Mouse (Mus musculus) layer of hippocampus, postnatal 10 days (tissue): ENCODE results near the gene Cnbp. TPM values are rescaled to one million over a fixed set of nuclear protein-coding genes. Genes with fewer than 3 reads are reported as not detected.

Source experiments
- DNase-seq, 2 experiments: peaks; one replicate each; pipeline ENCODE4 v3.0.0; 2021; ENCODE audit warnings: low spot score in 2 of 2
- total RNA-seq, 2 experiments: library from RNA; stranded (reverse); gene quantifications; 2 replicates each; pipeline ENCODE4 v1.2.3; 2021

The Cnbp gene
- total RNA-seq, 2 experiments from 2014 or later, result 248 to 265 TPM

DNA sequence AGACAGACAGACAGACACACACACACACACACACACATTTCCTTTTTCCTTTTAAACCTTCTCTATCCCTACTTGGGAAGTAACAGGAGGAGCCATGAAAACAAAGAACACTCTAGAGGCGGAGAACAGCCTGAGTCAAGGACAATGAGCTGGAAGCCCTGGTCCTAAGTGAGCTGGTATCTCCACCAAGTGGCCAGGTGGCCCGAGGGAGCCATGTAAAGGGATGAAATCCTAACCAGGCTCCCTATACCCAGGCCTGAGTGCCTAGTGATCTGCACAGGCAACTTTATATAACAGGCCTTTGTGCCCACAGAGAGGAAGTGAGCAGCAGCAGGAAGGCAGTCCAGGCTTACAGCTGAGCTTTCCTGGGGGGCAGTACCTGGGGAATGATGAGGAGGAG is 44.0 kb downstream of the Cnbp start:
- DNase-seq, result no peak

DNA sequence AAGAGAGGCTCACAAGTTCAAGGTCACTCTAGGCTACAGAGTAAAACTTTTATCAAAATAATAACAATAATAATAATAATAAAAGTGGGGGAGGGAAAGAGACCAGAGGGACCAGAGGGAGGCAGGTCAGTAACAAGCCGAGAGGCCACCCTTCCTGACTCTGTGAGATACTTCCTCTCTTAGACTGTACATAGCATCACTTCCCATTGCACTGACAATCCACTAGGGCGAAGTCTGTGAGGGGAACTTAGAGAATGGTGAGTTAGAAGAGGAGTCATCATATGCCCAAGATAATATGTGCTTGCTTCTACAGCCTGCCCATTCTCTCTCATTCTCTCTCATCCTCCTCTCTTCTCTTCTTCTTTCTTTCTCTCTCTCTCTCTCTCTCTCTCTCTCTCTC is 44.9 kb downstream of the Cnbp start:
- DNase-seq, result no peak

DNA sequence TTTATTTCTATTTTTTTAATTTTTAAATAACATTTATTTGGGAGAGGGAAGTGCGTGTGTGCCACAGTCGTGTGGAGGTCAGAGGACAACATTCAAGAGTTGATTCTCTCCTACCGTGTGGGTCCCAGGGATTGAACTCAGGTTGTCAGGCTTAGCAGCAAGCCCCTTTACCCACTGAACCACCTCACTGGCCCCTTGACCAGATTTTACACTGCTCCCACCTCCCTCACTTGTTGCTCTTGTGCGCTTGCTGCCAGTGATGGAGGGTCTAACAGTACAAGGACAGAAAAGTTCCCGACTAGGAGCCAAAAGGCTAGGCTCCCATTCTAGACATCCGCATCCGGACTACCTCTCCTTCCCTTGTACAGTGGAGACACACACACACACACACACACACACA is 45.5 kb downstream of the Cnbp start:
- no peak for DNase-seq

DNA sequence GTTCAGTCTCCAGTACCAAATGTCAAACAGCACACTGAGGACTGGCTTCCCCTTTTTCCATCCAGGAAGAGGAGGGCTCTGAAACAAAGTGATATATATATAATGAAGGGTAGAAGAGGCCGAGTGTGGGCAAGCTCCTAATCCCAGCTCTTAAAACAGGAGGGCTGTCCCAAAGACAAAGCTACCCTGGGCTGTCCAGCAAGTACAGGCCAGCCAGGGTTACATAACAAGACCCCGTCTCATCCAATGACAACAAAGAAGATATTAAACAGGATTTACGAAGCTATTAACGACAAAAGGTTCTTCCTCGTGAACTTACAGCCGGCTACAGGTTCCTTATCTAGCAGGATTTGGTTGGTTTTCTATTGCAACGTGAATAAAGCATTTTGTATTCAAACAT is 46.0 kb downstream of the Cnbp start:
- DNase-seq, result no peak

DNA sequence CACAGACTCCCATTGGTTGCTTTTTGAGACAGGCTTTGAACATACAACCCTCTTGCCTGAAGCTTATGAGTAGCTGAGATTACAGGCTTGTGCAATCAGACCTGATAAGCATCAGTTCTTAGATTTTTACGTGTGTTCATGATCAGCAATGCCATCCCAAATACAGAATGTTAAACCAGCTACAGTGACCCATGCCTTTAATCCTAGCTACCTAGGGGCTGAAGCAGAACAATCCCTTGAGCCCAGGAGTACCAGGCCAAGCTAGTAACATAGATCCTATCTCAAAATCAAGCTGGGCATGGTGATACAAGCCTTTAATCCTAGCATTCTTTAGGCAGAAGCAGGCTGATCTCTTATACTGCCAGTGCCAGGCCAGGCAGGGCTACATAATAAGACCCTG is 46.9 kb downstream of the Cnbp start:
- no peak for DNase-seq

DNA sequence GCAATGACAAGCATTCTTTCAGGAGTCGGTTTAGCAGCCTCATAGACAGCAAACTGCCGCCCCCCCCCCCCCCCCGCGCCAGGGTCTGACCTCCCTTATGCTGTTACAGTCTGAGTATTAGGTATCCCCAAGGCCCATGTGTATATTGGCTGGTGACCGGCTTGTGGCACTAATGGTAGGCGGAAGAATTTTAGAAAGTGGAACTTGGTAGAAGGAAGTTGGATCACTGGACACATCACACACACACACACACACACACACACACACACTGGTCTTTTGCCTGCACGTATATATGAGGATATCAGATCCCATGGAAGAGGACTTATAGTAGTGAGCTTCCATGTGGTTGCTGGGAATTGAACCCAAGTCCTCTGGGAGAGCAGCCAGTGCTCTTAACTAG is 48.4 kb downstream of the Cnbp start:
- DNase-seq, result no peak

DNA sequence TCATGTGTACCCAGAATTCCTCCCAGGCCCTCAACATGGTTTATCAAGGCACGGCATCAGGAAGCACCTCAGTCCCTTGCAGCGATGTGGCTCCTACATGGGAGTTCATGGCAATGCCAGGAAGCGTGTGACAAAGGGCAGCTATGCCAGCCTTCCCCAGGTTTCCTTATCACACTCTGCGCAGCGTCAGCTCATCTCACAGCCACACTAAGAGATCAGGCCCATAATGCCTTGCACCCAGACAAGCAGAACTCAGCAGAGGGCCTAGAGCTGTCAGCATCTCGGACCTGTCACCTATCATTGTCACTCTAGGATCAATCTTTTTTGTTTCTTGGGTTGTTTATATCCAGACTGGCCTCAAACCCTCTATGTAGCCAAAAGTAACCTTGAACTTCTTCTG is 51.3 kb downstream of the Cnbp start:
- DNase-seq, result no peak

DNA sequence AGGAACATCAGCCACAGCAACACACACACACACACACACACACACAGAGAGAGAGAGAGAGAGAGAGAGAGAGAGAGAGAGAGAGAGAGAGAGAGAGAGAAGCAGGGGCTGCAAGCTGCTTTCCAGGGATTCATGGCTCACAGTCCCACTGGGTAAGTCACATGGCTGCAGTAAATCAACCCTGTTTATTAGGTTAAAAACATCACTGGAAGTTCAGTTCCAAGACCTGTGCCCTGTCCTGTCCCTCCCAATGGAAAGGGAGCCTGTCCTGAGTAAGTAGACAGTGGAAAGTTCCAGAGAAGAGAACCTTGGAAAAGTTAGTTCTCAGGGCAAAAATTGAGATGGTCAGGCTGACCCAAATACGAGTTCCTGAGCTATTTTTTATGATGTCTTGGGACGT is 53.6 kb downstream of the Cnbp start:
- DNase-seq, result no peak

DNA sequence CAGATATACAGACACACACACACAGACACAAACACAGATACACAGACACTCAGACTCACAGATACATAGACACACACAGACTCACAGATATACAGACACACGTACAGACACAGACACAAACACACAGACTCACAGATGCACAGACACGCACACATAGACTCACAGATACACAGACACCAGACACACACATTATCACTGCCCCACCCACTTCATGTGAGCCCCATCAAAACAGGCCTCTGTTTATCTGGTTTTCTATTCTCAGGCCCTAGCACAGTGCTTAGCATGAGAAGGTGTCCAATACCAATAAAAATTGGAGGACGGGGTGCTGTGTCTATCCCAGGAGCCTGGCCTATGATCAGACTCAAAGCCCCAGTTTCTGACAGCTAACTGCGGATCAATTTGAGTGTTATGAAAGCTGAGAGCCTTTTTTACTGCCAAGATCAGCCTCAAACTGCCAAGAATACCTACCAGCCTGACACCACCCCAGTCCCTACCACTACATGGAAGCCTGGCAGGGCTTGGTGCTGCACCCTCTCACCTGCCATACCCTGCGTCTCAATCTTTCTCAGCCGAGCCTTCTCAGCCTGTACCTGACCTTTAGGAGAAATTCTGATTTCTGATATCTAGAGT is 54.5 kb downstream of the Cnbp start:
- DNase-seq, result no peak

DNA sequence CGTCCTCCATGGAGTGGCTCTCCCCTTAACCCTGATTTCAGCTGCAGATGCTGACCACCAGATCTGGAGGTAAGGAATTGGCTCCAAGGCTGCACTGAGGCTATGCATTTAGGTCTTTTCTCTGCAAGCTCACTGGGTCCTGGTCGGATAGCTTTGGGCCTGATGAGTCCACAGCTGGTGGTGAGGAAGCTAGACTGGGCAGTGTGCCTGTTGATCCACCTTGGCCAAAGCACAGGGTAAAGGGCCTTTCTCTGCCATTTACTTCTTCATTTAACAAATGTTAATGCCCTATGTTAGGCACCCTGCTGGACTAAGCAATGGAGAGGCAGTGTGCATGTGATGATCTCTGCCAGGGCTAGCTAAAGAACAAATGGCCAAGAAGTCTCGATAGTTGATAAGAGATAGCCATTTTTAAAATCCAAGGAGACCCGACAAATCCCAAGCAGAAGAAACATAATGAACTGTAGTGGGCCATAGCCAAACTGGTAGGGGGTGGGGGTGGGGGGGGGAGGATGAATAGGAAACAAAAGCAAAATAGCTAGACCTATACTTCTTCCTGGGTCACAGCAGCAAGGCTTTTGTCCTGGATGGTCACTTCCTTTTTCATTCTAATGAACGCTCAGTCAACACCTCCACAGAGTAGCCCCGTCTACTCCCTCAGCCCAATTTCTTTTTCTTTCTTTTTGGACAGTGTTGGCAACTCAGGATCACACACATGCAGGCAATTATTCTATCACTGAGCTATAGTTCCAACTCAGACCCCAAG is 55.3 kb downstream of the Cnbp start:
- no peak for DNase-seq

DNA sequence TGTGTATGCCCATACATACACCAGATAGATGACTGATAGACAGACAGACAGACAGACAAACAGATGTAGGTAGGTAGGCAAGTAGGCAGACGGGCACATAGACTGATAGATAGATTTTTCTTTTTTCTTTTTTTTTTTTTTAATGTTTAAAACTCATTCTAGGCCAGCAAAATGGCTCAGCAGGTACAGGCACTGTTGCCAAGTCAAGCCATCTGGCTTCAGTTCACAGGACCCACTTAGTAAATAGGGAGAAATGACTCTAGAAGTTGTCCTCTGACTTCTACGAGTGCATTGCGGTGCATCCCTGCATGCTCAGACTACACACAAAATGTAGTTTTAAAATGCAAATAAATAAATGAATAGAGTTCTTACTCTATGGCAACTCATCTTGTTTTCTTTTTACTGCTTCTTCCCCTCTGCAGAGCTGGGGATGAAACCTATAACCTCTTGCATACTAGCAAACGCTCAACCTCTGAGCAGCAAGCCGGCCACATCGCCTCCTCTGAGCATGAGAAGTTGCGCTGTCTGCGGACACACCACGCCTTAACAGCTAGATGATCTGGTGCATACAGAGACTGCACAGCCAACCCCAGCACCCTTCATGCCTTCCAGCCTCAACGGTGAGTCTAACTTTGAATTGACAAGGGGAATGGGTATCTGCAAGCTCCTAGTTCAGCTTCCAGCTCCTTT is 56.9 kb downstream of the Cnbp start:
- no peak for DNase-seq

Other genes with a start within 250 kb of the Cnbp start
- gene Aplf, start 178.9 kb downstream of the Cnbp start, total RNA-seq, result 1 to 10 TPM; 9.1 TPM
- 1 to 10 TPM; 3.6 to 7.4 TPM for gene Efcc1, start 120.2 kb downstream of the Cnbp start, total RNA-seq
- gene Gp9, start 73.0 kb downstream of the Cnbp start, total RNA-seq, result under 1 TPM; 0.40 to 0.57 TPM
- gene Rab43, start 38.9 kb downstream of the Cnbp start, total RNA-seq, result 10 to 100 TPM; 19.3 to 21.2 TPM
- 1 to 10 TPM; 2.7 to 4.4 TPM for gene Gm45140, start 15.3 kb downstream of the Cnbp start, total RNA-seq
- 10 to 100 TPM; 28.4 to 35.1 TPM for gene Isy1, start 12.3 kb downstream of the Cnbp start, total RNA-seq
- 100 to 1,000 TPM; 185 to 187 TPM for gene Copg1, start 36.7 kb upstream of the Cnbp start, total RNA-seq
- 10 to 100 TPM; 27.1 to 28.3 TPM for gene Hmces, start 62.8 kb upstream of the Cnbp start, total RNA-seq
- gene H1fx, start 130.5 kb upstream of the Cnbp start, total RNA-seq, result 10 to 100 TPM; 89.7 to 93.5 TPM
- 100 to 1,000 TPM; 290 to 295 TPM for gene Rab7, start 194.2 kb upstream of the Cnbp start, total RNA-seq
- gene Rpn1, start 233.4 kb upstream of the Cnbp start, total RNA-seq, result 100 to 1,000 TPM; 168 to 180 TPM